Mouse (Mus musculus) liver, embryonic 14.5 days (tissue): Measurements from ENCODE around the gene Chst15.

Experiments
- CTCF ChIP-seq: IDR thresholded peaks from 2 replicates; pipeline ENCODE4 v1.5.1; 2016; ENCODE audit warnings: antibody characterized with exemption, low read depth, control low read depth
- EP300 ChIP-seq: IDR thresholded peaks from 2 replicates; pipeline ENCODE4 v1.6.1; 2016; ENCODE audit warnings: antibody characterized with exemption, low read depth

DNA sequence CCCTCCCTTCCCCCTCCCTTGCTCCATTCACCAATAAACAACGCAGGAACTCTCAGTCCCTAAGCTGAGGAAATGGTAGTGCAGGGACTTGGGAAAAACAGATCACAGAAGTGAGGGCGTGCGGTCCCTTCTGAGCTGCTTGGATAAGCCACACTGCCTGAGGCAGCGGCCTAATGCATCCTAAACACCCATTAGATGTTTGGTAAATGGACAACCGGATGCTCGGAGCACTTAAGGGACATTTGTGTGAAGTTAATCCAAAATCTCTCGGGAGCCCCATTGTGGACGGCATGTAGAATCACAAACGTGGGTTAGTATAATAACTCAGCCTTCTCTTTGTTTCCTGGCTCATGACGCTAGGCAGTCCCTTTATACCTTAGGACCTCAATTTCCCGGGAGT is 15.1 kb upstream of the Chst15 start:
- TF ChIP-seq CTCF, result no peak
- no peak for TF ChIP-seq EP300
